Mouse (Mus musculus) forebrain, embryonic 12.5 days (tissue): ENCODE measurements around the gene Caskin2. TPM values are rescaled to one million over a fixed set of nuclear protein-coding genes. Genes with fewer than 3 reads are reported as not detected.

Experiments
- ATAC-seq: fragments of 200-750 bp; cut with Nextera tagmentation; 2 replicates; pipeline ENCODE4 v1.8.0; 2017; ENCODE audit warnings: moderate TSS enrichment; ENCODE audit not compliant: low FRiP score
- H3K27ac ChIP-seq: fragments of 300-500 bp; sonication (generic); 2 replicates; pipeline ENCODE4 v1.5.1; 2016; ENCODE audit warnings: mild to moderate bottlenecking
- H3K27me3 ChIP-seq: fragments of 300-500 bp; sonication (generic); 2 replicates; pipeline ENCODE4 v1.6.1; 2016; ENCODE audit warnings: mild to moderate bottlenecking
- H3K36me3 ChIP-seq: fragments of 300-500 bp; sonication (generic); replicated peaks from 2 replicates; pipeline ENCODE4 v1.6.1; 2016; ENCODE audit warnings: mild to moderate bottlenecking
- H3K4me1 ChIP-seq: fragments of 300-500 bp; sonication (generic); 2 replicates; pipeline ENCODE4 v1.6.1; 2016
- H3K4me2 ChIP-seq: fragments of 300-500 bp; sonication (generic); 2 replicates; pipeline ENCODE4 v1.6.1; 2016; ENCODE audit warnings: mild to moderate bottlenecking, moderate library complexity
- H3K4me3 ChIP-seq: fragments of 300-500 bp; sonication (generic); replicated peaks from 2 replicates; pipeline ENCODE4 v1.5.1; 2016; ENCODE audit warnings: mild to moderate bottlenecking
- H3K9ac ChIP-seq: fragments of 300-500 bp; sonication (generic); 2 replicates; pipeline ENCODE4 v1.6.1; 2016; ENCODE audit warnings: mild to moderate bottlenecking
- H3K9me3 ChIP-seq: fragments of 300-500 bp; sonication (generic); 2 replicates; pipeline ENCODE4 v1.6.1; 2016
- WGBS: fragments of 180-500 bp; shearing (Covaris S2); methylation state at CpG from one replicate; pipeline ENCODE4 v1.1.7; 2016; 5-methylcytosine and 5-hydroxymethylcytosine counted together
- polyA plus RNA-seq: library from polyadenylated mRNA; unstranded; fragments of >200 nt; fragmentation: Nextera tagmentation; extraction: Ambion mirVana; gene quantifications from 2 replicates; pipeline ENCODE4 v1.2.1, GENCODE M21; 2016

Caskin2 gene
- polyA plus RNA-seq, 1 experiment from 2014 or later: 15.5 TPM

GRCm38 (mm10) chr11:115811381-115812093 is 1.9 kb downstream of the Caskin2 start:
- 87% methylated on average over 20 of the region's 20 CpGs for WGBS
- ATAC-seq: no peak
- Histone ChIP-seq H3K27me3 (no peaks in the 10 kb centered on the region), H3K4me3 (peak overlapping the region; percentile 95), H3K4me1 (peaks cover 81% of the 10 kb centered on the region), H3K4me2 (peak overlapping the region; percentile 85), H3K36me3 (peaks cover 22% of the 10 kb centered on the region), H3K9ac (peak overlapping the region; percentile 30; the same call in 1 of the 2 replicates), H3K9me3 (no peaks in the 10 kb centered on the region), H3K27ac (no peak overlapping the region)

- WGBS: 87% methylated on average over 13 of the region's 14 CpGs
- H3K4me1 ChIP-seq: peaks cover 75% of the 10 kb centered on the region
These were observed 3.1 kb downstream of the Caskin2 start for GRCm38 (mm10) chr11:115810377-115810776.

GRCm38 (mm10) chr11:115809311-115809781 is 4.1 kb downstream of the Caskin2 start:
- Histone ChIP-seq H3K4me3 (no peak overlapping the region), H3K27me3 (no peaks in the 10 kb centered on the region), H3K9me3 (no peaks in the 10 kb centered on the region), H3K36me3 (peaks cover 41% of the 10 kb centered on the region), H3K9ac (peak overlapping the region; percentile 33; the same call in 1 of the 2 replicates), H3K27ac (peak overlapping the region; percentile 59), H3K4me2 (peak overlapping the region; percentile 85), H3K4me1 (peaks cover 69% of the 10 kb centered on the region)
- 69% methylated on average over 8 of the region's 8 CpGs for WGBS
- ATAC-seq: no peak

More at GRCm38 (mm10) chr11:115810377-115810776, 3.1 kb downstream of the Caskin2 start:
- H3K9me3 ChIP-seq: no peaks in the 10 kb centered on the region
- no peak overlapping the region for H3K27ac ChIP-seq
- H3K9ac ChIP-seq: no peak overlapping the region; the same call in 1 of the 2 replicates
- peak overlapping the region; percentile 85 for H3K4me2 ChIP-seq
- H3K4me3 ChIP-seq: peak overlapping the region; percentile 1; the same call in 1 of the 2 replicates
- ATAC-seq: no peak
- peaks cover 30% of the 10 kb centered on the region for H3K36me3 ChIP-seq
- H3K27me3 ChIP-seq: no peaks in the 10 kb centered on the region

DNA sequence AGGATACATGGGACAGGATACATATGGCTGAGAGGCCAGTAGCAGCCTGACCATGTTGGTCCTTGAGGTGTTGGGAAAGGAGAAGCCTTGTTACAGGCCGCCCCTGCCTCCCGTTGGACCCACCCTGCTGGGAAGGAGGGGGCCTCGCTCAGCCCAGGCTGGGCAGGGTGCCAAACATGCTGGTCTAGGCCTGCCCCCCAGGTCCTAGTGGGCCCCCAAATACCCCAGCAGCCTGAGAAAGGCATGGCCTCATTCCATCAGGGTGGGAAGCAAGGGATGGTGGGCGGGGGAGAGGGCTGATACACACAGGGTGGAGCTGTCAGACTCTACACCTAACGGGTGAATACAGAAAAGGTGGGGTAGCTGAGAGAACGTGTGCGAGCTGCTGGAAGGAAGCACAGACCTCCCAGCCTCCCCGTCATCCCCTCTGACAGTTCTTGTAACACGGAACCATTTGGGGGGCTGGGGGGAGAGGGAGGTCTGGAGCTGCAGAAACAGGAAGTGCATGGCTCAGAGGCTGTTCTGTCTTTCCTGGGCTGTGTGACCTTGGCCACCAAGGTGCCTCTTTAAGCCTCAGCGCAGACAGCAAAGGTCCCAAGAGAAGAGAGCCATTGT is 4.6 kb downstream of the Caskin2 start:
- no peaks in the 10 kb centered on the region for H3K9me3 ChIP-seq
- peak overlapping the region; percentile 85 for H3K4me2 ChIP-seq
- H3K36me3 ChIP-seq: peaks cover 44% of the 10 kb centered on the region
- H3K9ac ChIP-seq: peak overlapping the region; percentile 33
- no peak for ATAC-seq
- H3K27ac ChIP-seq: peak overlapping the region; percentile 59
- WGBS: 51% methylated on average over 10 of the region's 10 CpGs
- H3K4me1 ChIP-seq: peaks cover 66% of the 10 kb centered on the region
- no peaks in the 10 kb centered on the region for H3K27me3 ChIP-seq
- no peak overlapping the region; the same call in 1 of the 2 replicates for H3K4me3 ChIP-seq

- Histone ChIP-seq H3K9me3 (no peaks in the 10 kb centered on the region), H3K4me1 (peaks cover 64% of the 10 kb centered on the region), H3K36me3 (peaks cover 53% of the 10 kb centered on the region), H3K9ac (0 out of 2 replicates have a peak overlapping the region, but pooled peaks have one; percentile 13), H3K4me2 (peak overlapping the region; percentile 85), H3K27ac (peak overlapping the region; percentile 59), H3K27me3 (no peaks in the 10 kb centered on the region), H3K4me3 (no peak overlapping the region)
- 44% methylated on average over 11 of the region's 11 CpGs for WGBS
- ATAC-seq: no peak
These were observed 5.5 kb downstream of the Caskin2 start for GRCm38 (mm10) chr11:115807971-115808370.

GRCm38 (mm10) chr11:115807306-115807705 is 6.1 kb downstream of the Caskin2 start:
- Histone ChIP-seq H3K27me3 (no peaks in the 10 kb centered on the region), H3K27ac (peak overlapping the region; percentile 59), H3K4me2 (peak overlapping the region; percentile 85; the same call in 1 of the 2 replicates), H3K9me3 (no peaks in the 10 kb centered on the region), H3K9ac (0 out of 2 replicates have a peak overlapping the region, but pooled peaks have one; percentile 13), H3K4me1 (peaks cover 57% of the 10 kb centered on the region), H3K36me3 (peaks cover 59% of the 10 kb centered on the region), H3K4me3 (no peak overlapping the region)
- WGBS: 59% methylated on average over 6 of the region's 6 CpGs
- ATAC-seq: peak; percentile 50

GRCm38 (mm10) chr11:115806154-115806553 is 7.3 kb downstream of the Caskin2 start:
- WGBS: 91% methylated on average over 10 of the region's 10 CpGs
- Histone ChIP-seq H3K27ac (no peak overlapping the region), H3K36me3 (peaks cover 63% of the 10 kb centered on the region), H3K9me3 (no peaks in the 10 kb centered on the region), H3K4me1 (peaks cover 46% of the 10 kb centered on the region), H3K4me3 (no peak overlapping the region), H3K27me3 (no peaks in the 10 kb centered on the region), H3K4me2 (no peak overlapping the region), H3K9ac (no peak overlapping the region)
- ATAC-seq: no peak

- Histone ChIP-seq H3K4me3 (no peak overlapping the region), H3K9me3 (no peaks in the 10 kb centered on the region), H3K4me2 (no peak overlapping the region), H3K27ac (no peak overlapping the region), H3K36me3 (peaks cover 63% of the 10 kb centered on the region), H3K27me3 (no peaks in the 10 kb centered on the region), H3K9ac (no peak overlapping the region), H3K4me1 (peaks cover 34% of the 10 kb centered on the region)
- WGBS: 95% methylated on average over 7 of the region's 7 CpGs
- no peak for ATAC-seq
These were observed 8.4 kb downstream of the Caskin2 start for GRCm38 (mm10) chr11:115805005-115805404.

- 95% methylated on average over 24 of the region's 24 CpGs for WGBS
- H3K27ac ChIP-seq: no peak overlapping the region
- H3K9me3 ChIP-seq: no peaks in the 10 kb centered on the region
- no peak overlapping the region for H3K4me2 ChIP-seq
- H3K27me3 ChIP-seq: no peaks in the 10 kb centered on the region
- H3K36me3 ChIP-seq: peaks cover 81% of the 10 kb centered on the region
- H3K4me1 ChIP-seq: peaks cover 16% of the 10 kb centered on the region
- H3K9ac ChIP-seq: no peak overlapping the region
- no peak overlapping the region for H3K4me3 ChIP-seq
- ATAC-seq: no peak
These were observed 10.2 kb downstream of the Caskin2 start for GRCm38 (mm10) chr11:115803072-115803709.

DNA sequence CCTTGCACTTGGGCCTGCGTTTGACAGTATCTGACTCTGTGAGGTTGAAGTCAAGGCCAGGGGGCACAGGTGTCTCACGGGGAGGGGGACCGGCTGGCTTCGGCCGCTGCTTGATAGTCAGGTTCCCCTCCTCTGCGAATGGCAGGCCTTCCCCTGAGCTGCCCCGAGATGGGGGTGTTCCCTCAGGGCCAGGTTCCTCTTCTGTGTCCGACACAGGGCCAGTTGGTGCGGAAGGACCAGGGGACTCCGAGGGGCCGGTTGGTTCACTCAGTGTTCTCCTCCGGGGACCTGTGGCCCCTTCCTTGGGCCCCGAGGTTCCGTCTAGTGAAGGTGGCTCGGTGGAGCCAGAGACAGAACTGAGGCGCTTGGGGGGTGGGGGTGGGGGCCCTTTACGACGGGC is 12.5 kb downstream of the Caskin2 start:
- H3K9me3 ChIP-seq: no peaks in the 10 kb centered on the region
- H3K36me3 ChIP-seq: peaks cover 94% of the 10 kb centered on the region
- H3K4me2 ChIP-seq: no peak overlapping the region
- H3K4me3 ChIP-seq: no peak overlapping the region
- no peak for ATAC-seq
- no peak overlapping the region for H3K9ac ChIP-seq
- 91% methylated on average over 18 of the region's 18 CpGs for WGBS
- H3K4me1 ChIP-seq: no peaks in the 10 kb centered on the region
- no peak overlapping the region for H3K27ac ChIP-seq
- no peaks in the 10 kb centered on the region for H3K27me3 ChIP-seq

DNA sequence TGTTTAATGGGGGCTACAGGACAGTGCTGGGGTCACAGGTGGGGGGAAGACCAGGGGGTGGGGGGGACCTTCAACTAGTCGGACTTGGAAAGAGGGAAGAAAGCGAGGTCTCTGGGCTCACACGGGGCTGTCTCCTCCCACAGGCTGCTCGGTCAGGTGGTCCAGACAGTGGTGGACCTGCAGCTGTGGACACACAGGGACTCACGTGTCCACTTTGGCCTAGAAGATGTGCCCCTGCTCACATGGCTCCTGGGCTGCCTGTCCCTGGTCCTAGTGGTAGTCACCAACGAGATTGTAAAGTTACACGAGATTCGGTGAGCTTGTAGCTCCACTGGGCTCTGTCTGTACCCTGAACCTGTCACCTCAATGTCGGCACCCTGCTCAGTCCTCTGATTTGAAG is 15.8 kb downstream of the Caskin2 start:
- no peaks in the 10 kb centered on the region for H3K27me3 ChIP-seq
- no peak overlapping the region for H3K9ac ChIP-seq
- H3K4me2 ChIP-seq: no peak overlapping the region
- no peaks in the 10 kb centered on the region for H3K4me1 ChIP-seq
- H3K9me3 ChIP-seq: no peaks in the 10 kb centered on the region
- no peak overlapping the region for H3K4me3 ChIP-seq
- no peak for ATAC-seq
- 89% methylated on average over 9 of the region's 9 CpGs for WGBS
- H3K27ac ChIP-seq: 0 out of 2 replicates have a peak overlapping the region, but pooled peaks have one; percentile 20
- peaks cover 98% of the 10 kb centered on the region for H3K36me3 ChIP-seq

DNA sequence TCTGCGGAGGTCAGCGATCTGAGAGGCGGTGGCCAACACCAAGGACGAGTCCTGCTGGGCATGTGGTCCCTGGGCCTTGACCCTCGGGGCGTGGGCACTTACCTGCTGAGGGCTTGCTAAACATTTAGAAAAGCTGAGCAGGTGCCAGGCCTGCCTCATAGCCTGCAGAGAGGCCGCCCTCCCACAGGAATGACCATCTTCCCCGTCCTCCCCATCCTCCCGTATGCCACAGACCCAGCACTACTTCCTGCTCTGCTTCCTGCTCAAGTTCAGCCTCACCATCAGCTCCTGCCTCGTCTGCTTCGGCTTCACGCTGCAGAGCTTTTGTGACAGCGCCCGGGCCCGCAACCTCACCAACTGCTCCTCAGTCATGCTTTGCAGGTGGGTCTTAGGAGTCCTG is 16.5 kb downstream of the Caskin2 start:
- H3K4me3 ChIP-seq: no peak overlapping the region
- ATAC-seq: no peak
- no peaks in the 10 kb centered on the region for H3K27me3 ChIP-seq
- H3K4me2 ChIP-seq: no peak overlapping the region
- no peaks in the 10 kb centered on the region for H3K9me3 ChIP-seq
- H3K27ac ChIP-seq: no peak overlapping the region
- H3K9ac ChIP-seq: no peak overlapping the region
- WGBS: 85% methylated on average over 15 of the region's 15 CpGs
- H3K4me1 ChIP-seq: no peaks in the 10 kb centered on the region
- peaks cover 98% of the 10 kb centered on the region for H3K36me3 ChIP-seq
